Mouse (Mus musculus) hindbrain, embryonic 14.5 days (tissue): ENCODE measurements around the gene Ccdc162. TPM values are rescaled to one million over a fixed set of nuclear protein-coding genes. Genes with fewer than 3 reads are reported as not detected.

Source experiments
- ATAC-seq: fragments of 200-750 bp; cut with Nextera tagmentation; 2 replicates; pipeline ENCODE4 v1.8.0; 2017; ENCODE audit warnings: moderate number of reproducible peaks, mild to moderate bottlenecking, moderate TSS enrichment, moderate library complexity; ENCODE audit not compliant: low FRiP score
- DNase-seq: peaks from one replicate; pipeline ENCODE4 v3.0.0-alpha.2; 2015; ENCODE audit warnings: low spot score
- H3K27ac ChIP-seq: fragments of 300-500 bp; sonication (generic); 2 replicates; pipeline ENCODE4 v1.5.1; 2014; ENCODE audit warnings: mild to moderate bottlenecking, moderate library complexity
- H3K27me3 ChIP-seq: fragments of 300-500 bp; sonication (generic); 2 replicates; pipeline ENCODE4 v1.6.1; 2014; ENCODE audit warnings: mild to moderate bottlenecking, low read length, mixed read lengths; ENCODE audit not compliant: control insufficient read depth, insufficient read depth
- H3K36me3 ChIP-seq: fragments of 300-500 bp; sonication (generic); replicated peaks from 2 replicates; pipeline ENCODE4 v1.6.1; 2014; ENCODE audit not compliant: control insufficient read depth, insufficient read depth
- H3K4me1 ChIP-seq: fragments of 300-500 bp; sonication (generic); replicated peaks from 2 replicates; pipeline ENCODE4 v1.6.1; 2014; ENCODE audit warnings: antibody characterized with exemption, low read length, mixed read lengths; ENCODE audit not compliant: control insufficient read depth, insufficient read depth
- H3K4me2 ChIP-seq: fragments of 300-500 bp; sonication (generic); replicated peaks from 2 replicates; pipeline ENCODE4 v1.6.1; 2014; ENCODE audit warnings: mild to moderate bottlenecking, moderate library complexity
- H3K4me3 ChIP-seq: fragments of 300-500 bp; sonication (generic); replicated peaks from 2 replicates; pipeline ENCODE4 v1.5.1; 2014; ENCODE audit warnings: mild to moderate bottlenecking, low read length
- H3K9ac ChIP-seq: fragments of 300-500 bp; sonication (generic); 2 replicates; pipeline ENCODE4 v1.6.1; 2014
- H3K9me3 ChIP-seq: fragments of 300-500 bp; sonication (generic); 2 replicates; pipeline ENCODE4 v1.6.1; 2016; ENCODE audit warnings: low read length; ENCODE audit not compliant: control insufficient read depth
- WGBS: fragments of 180-500 bp; shearing (Covaris S2); extraction: QIAGEN DNeasy Blood & Tissue Kit; methylation state at CpG from one replicate; pipeline ENCODE4 v1.1.7; 2014; 5-methylcytosine and 5-hydroxymethylcytosine counted together
- polyA plus RNA-seq: library from polyadenylated mRNA; unstranded; fragments of >200 nt; fragmentation: Nextera tagmentation; extraction: Ambion mirVana; gene quantifications from 2 replicates; pipeline ENCODE4 v1.2.1, GENCODE M21; 2014

Gene Ccdc162
- polyA plus RNA-seq, 1 experiment from 2014 or later: 2.7 TPM

GRCm38 (mm10) chr10:41558401-41558800 lies 158.0 kb downstream of the Ccdc162 start:
- no peak for DNase-seq
- Histone ChIP-seq H3K4me3 (no peak overlapping the region), H3K36me3 (no peaks in the 10 kb centered on the region), H3K27ac (no peak overlapping the region), H3K9me3 (peaks cover 13% of the 10 kb centered on the region), H3K4me2 (no peak overlapping the region), H3K4me1 (no peaks in the 10 kb centered on the region), H3K27me3 (no peaks in the 10 kb centered on the region), H3K9ac (no peak overlapping the region)
- WGBS: 98% methylated on average over 1 of the region's 1 CpGs
- ATAC-seq: no peak

GRCm38 (mm10) chr10:41555081-41555480 lies 161.4 kb downstream of the Ccdc162 start:
- Histone ChIP-seq H3K4me3 (no peak overlapping the region), H3K27ac (no peak overlapping the region), H3K9me3 (peaks cover 4% of the 10 kb centered on the region; the same call in 1 of the 2 replicates), H3K4me1 (0 out of 2 replicates have a peak, but pooled peaks cover 2% of the 10 kb centered on the region), H3K9ac (no peak overlapping the region), H3K27me3 (no peaks in the 10 kb centered on the region), H3K4me2 (no peak overlapping the region), H3K36me3 (no peaks in the 10 kb centered on the region)
- ATAC-seq (no peak), DNase-seq (no peak)
- 93% methylated on average over 3 of the region's 3 CpGs for WGBS

- Histone ChIP-seq H3K4me1 (0 out of 2 replicates have a peak, but pooled peaks cover 2% of the 10 kb centered on the region), H3K36me3 (no peaks in the 10 kb centered on the region), H3K9ac (no peak overlapping the region), H3K9me3 (peaks cover 10% of the 10 kb centered on the region), H3K27ac (no peak overlapping the region), H3K4me3 (no peak overlapping the region), H3K4me2 (no peak overlapping the region), H3K27me3 (no peaks in the 10 kb centered on the region)
- no peak for DNase-seq
- 70% methylated on average over 4 of the region's 4 CpGs for WGBS
- no peak for ATAC-seq
Observed at GRCm38 (mm10) chr10:41553711-41554110, 162.7 kb downstream of the Ccdc162 start.

GRCm38 (mm10) chr10:41552847-41553589 lies 163.4 kb downstream of the Ccdc162 start:
- Histone ChIP-seq H3K27me3 (no peaks in the 10 kb centered on the region), H3K27ac (no peak overlapping the region), H3K36me3 (no peaks in the 10 kb centered on the region), H3K9ac (no peak overlapping the region), H3K9me3 (peaks cover 10% of the 10 kb centered on the region), H3K4me2 (no peak overlapping the region), H3K4me3 (no peak overlapping the region), H3K4me1 (0 out of 2 replicates have a peak, but pooled peaks cover 2% of the 10 kb centered on the region)
- no peak for DNase-seq
- 50% methylated on average over 14 of the region's 14 CpGs for WGBS
- peak; percentile 55; the same call in 1 of the 2 replicates for ATAC-seq

- no peak for ATAC-seq
- Histone ChIP-seq H3K27me3 (no peaks in the 10 kb centered on the region), H3K4me1 (0 out of 2 replicates have a peak, but pooled peaks cover 2% of the 10 kb centered on the region), H3K4me2 (no peak overlapping the region), H3K9ac (no peak overlapping the region), H3K9me3 (peaks cover 10% of the 10 kb centered on the region), H3K36me3 (no peaks in the 10 kb centered on the region), H3K27ac (no peak overlapping the region), H3K4me3 (no peak overlapping the region)
- 29% methylated on average over 3 of the region's 3 CpGs for WGBS
- DNase-seq: no peak
Observed at GRCm38 (mm10) chr10:41552319-41552718, 164.1 kb downstream of the Ccdc162 start.

GRCm38 (mm10) chr10:41550711-41551110 lies 165.7 kb downstream of the Ccdc162 start:
- Histone ChIP-seq H3K9me3 (peaks cover 10% of the 10 kb centered on the region), H3K36me3 (no peaks in the 10 kb centered on the region), H3K9ac (no peak overlapping the region), H3K4me1 (0 out of 2 replicates have a peak, but pooled peaks cover 2% of the 10 kb centered on the region), H3K4me2 (no peak overlapping the region), H3K27ac (no peak overlapping the region), H3K4me3 (no peak overlapping the region), H3K27me3 (no peaks in the 10 kb centered on the region)
- no peak for ATAC-seq
- WGBS: 79% methylated on average over 7 of the region's 7 CpGs
- DNase-seq: no peak

GRCm38 (mm10) chr10:41546396-41547165 lies 169.9 kb downstream of the Ccdc162 start:
- ATAC-seq (no peak), DNase-seq (no peak)
- Histone ChIP-seq H3K27ac (no peak overlapping the region), H3K9me3 (peaks cover 10% of the 10 kb centered on the region), H3K36me3 (no peaks in the 10 kb centered on the region), H3K4me1 (no peaks in the 10 kb centered on the region), H3K27me3 (no peaks in the 10 kb centered on the region), H3K9ac (no peak overlapping the region), H3K4me3 (no peak overlapping the region), H3K4me2 (no peak overlapping the region)
- 68% methylated on average over 13 of the region's 13 CpGs for WGBS

GRCm38 (mm10) chr10:41545224-41545755 lies 171.1 kb downstream of the Ccdc162 start:
- WGBS: 69% methylated on average over 7 of the region's 7 CpGs
- H3K27me3 ChIP-seq: no peaks in the 10 kb centered on the region
- H3K36me3 ChIP-seq: no peaks in the 10 kb centered on the region
- H3K4me1 ChIP-seq: no peaks in the 10 kb centered on the region
- DNase-seq (no peak), ATAC-seq (no peak)
- H3K4me3 ChIP-seq: no peak overlapping the region
- H3K27ac ChIP-seq: no peak overlapping the region
- no peak overlapping the region for H3K4me2 ChIP-seq
- peaks cover 10% of the 10 kb centered on the region for H3K9me3 ChIP-seq
- no peak overlapping the region for H3K9ac ChIP-seq

- Histone ChIP-seq H3K36me3 (no peaks in the 10 kb centered on the region), H3K4me1 (no peaks in the 10 kb centered on the region), H3K9me3 (peaks cover 8% of the 10 kb centered on the region), H3K27ac (no peak overlapping the region), H3K4me3 (no peak overlapping the region), H3K9ac (no peak overlapping the region), H3K4me2 (no peak overlapping the region), H3K27me3 (no peaks in the 10 kb centered on the region)
- DNase-seq (no peak), ATAC-seq (no peak)
- 6% methylated on average over 7 of the region's 7 CpGs for WGBS
Observed at GRCm38 (mm10) chr10:41544481-41545190, 171.8 kb downstream of the Ccdc162 start.
